Mouse (Mus musculus): Measurements from ENCODE around the gene Usp6nl.

GRCm38 (mm10) chr2:6441688-6442087 lies 119.2 kb downstream of the Usp6nl start:
- TF ChIP-seq POLR2A (IDR thresholded peaks at IDR 0.05; ENCODE audit: borderline replicate concordance, extremely low read depth, insufficient read depth, insufficient read length, poor library complexity, severe bottlenecking) (no peak), CTCF (IDR thresholded peaks at IDR 0.05; ENCODE audit: borderline replicate concordance, extremely low read depth, insufficient read depth, insufficient read length) (no peak)
